Mouse (Mus musculus): ENCODE measurements around the gene Rbm18.

DNA sequence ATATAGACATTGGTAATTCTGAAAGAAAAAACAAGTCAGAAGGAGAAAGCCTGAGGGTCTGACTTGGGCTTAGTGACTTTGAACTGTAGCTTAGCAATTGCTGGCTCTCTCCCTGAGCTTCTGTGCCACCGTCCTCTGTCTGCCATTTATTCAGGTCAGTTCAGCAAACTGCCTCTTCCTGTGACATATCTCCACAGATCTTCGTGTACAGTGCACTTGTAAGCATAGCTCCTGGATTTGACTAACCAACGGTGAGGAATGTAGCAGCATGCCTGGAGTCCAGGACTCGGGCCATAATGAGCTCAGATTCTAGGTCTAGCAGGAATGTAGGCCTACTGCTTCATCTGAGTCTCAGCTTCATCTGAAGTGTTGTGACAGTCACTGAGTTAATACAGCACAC, 32.6 kb upstream of the Rbm18 start:
- TF ChIP-seq CTCF (IDR thresholded peaks at IDR 0.05; ENCODE audit: low read depth) (no peak), EP300 (optimal IDR thresholded peaks at IDR 0.05) (no peak)
